Mouse (Mus musculus) frontal cortex, postnatal 25 days (tissue): ENCODE data around the gene 6030468B19Rik.
"Not testable (repeated sequence)": the region's sequence is repeated elsewhere in the genome, so short reads cannot be mapped to it uniquely, and the experiment has no call there.

Source experiments
- DNase-seq, 2 experiments: peaks; one replicate each; pipeline ENCODE4 v3.0.0; 2022; ENCODE audit warnings: low spot score in 2 of 2

Gene 6030468B19Rik

DNA sequence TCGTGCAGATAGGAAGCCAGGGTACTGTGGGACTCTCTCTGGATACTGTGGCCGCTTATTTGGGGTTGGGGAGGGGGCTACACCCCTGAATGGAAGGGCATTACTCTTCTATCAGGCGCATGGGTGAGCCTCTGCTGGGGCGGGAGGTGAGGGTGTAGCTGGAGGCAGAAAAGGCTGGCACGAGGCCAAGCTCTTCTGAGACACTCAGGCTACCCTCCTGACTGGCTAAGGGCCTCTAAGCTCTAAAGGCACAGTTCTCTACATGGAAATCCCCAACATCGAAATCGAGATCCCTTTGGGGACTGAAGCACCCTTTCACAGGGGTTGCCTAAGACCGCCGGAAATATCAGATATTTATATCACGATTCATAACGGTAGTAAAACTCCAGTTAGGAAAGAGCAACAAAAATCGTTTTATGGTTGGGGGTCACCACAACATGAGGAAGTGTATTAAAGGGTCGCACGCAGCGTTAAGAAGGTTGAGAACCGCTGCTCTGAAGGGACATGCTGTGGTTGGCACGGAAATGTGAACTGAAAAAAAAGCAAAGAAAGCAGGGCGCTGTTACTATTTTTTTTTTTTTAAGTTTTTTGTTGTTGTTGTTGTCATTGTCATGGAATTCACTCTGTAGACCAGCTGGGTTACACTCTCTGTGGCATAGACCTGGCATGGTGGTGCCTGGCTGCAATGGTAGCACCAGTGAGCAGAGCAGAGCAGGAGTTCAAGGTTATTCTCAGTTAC, 30.9 kb downstream of the 6030468B19Rik start:
- DNase-seq, result no peak

DNA sequence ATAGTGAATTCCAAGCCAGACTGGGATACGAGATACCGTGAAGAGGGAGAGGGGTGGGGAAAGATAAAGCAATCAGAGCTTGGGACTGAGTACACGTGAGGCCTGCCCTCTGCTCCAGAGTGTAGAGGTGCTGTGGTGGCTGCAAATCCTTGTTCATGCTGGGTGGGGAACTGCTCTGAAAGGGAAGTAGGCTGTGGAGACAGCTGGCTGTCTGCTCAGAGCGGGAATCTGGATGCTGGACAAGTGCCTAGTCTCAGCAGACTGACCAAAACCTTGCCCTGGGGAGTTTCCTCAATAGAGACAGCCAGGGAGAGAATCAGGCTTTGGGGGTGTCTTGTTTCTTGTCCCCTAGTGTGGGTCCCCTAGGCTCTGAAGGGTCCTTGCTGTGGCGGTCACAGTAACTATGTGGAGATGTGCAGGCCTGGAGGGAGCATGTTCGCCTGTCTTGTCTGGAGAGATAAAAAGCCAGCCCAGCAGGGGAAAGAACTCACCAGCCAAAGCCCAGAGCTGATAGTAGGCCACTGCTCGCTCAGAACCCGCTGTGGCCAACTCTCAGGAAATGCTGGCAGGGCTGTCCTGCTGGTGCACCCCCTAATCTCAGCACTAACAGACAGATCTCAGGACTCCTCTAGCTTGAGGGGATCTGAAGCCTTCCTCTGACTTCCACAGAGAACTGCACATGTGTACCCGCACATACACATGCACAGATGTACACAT, 31.6 kb downstream of the 6030468B19Rik start:
- no peak for DNase-seq

DNA sequence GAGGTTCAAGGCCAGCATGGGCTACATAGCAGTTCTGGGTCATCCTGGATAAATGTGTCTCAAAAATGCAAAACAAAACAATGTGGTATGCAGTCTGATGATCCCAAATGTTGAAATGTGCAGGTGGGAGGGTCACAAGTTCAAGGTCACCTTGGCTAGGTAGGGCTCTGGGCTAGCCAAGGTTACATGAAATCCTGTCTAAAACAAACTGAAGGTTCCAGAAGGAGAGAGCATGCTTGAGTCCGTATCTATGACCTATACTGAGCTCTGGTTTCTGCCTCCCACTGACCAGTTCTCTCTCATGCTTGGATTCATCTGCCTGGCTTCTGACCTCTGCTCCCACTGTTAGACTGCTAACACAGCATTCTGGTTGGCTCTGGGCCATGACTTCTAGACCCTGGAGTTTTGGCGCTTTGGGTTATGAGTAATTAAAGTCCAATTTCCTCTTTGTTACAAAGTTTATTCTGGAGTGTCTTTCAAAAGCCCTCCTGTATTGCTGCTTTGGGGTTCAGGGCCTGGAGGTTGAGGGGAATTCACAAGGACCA, 32.3 kb downstream of the 6030468B19Rik start:
- DNase-seq, result no peak

DNA sequence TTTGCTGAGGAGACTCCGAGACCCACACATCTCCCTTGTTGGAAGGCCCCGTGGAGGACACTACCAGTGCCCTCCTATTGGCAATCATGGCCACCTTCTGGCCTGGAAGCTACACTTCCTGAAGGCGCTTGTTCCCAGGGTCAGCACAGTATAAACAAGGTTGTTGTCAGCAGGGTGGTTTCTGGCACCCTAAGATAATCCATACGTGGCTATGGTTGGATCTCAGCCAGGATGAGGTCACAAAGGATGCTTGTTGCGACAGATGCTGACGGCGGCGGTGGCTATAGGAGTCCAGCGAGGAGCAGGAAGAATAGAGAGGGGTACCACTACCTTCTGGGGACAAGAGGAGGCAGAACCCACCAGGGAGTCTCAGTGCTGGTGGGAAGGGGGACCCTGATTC, 32.9 kb downstream of the 6030468B19Rik start:
- DNase-seq, result no peak

DNA sequence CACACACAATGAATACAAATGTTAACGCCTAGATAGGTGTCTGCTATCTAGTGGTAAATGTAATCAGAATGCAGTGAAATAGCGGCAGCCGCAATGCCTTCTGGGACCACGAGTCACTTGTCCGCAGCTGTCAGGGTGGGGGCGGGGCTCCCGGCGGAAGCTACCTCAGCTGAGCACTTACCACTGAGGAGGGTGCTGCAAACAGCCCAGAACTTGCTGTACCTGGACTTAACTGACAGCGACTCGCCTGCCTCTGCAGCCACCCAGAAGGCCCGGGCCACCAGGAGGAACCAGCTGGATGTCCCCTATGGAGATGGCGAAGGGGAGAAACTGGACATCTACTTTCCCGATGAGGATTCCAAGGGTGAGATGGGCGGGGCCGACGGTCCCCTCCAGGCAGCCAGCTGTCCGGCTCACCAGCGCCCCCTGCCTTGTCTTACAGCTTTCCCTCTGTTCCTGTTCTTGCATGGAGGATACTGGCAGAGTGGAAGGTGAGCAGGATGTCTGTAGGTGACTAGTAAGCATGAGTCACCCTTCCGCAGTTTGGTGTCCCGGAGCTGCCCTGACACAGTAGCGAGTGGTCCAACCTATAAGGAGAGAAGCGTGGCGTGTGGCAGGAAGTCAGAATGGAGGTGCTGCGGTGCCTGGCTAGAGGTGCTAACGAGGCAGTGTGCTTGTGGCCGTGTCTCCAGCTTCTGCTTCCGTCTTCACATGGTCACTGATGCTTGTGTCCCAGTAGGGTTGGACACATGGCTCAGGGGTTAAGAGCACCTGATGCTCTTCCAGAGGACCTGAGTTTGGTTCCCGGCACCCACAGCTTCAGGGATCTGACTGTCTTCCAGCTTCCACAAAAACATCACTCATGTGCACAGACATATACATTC, 34.9 kb downstream of the 6030468B19Rik start:
- DNase-seq, result peak; percentile 46 to 55

DNA sequence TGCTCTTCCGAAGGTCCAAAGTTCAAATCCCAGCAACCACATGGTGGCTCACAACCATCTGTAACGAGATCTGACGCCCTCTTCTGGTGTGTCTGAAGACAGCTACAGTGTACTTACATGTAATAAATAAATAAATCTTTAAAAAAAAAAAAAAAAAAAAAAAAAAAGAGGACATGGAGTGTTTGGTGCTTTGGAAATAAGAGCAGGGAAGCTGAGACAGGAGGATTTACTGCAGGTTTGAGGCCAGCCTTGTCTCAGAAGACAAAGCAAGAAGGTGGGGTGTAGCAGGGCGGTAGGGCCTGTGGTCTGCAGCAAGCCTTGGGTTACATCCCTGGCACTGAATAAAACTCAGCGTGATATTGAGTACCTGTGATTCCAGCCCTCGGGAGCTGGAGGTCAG, 36.0 kb downstream of the 6030468B19Rik start:
- not testable (repeated sequence) for DNase-seq

DNA sequence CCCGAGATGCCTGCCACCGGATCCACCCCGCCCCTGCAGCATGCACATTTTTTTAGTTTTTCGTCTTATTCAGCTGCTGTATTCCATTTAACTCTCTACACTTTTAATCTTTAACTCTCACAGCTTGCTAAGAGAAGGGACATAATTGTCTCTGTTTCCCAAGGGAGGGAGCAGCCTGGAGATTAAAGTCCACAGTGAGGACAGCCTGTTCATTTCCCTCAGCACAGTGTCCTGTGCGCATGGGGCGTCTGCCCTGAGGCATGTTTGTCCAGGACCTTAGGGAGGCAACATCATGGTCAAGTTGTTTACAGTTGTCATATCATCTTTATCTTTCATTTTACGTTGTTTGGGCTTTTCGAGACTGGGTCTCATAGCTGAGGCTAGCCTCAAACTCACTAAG, 36.6 kb downstream of the 6030468B19Rik start:
- no peak for DNase-seq

DNA sequence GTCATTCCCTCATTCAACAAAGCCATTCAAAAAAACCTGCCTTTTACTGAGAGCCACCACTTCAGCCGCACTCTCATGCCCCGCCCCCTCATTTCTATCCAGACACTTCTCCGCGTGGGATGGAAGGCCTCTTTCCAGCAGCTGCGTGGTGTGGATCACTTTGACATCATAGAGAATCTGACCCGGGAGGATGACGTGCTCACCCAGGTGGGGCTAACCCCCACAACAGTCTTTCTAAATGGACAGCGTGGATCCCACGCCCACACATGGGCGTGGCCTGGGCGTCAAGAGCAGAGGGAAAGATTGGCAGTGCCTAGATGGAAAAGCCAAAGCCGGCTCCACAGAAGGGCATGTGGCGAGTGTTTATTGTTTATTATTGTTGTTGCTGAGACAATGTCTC, 38.8 kb downstream of the 6030468B19Rik start:
- no peak for DNase-seq

DNA sequence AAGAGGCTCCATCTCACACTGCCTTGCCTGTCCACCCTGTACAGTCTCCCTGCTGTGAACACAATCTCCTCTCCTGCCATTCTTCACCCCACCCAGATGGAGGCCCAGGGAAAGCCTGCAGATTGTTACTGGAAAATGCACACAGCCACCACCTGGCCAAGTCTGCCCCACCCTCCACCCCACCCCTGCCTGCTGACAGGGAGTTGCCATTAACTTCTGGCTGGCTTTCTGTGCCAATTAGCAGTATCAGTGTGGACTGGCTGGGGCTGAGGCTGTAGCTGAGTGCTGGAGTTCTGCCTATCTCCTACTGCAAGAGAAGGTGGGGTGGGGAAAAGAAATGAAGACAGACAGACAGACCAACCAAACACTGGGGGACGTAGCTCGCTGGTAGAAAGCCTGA, 41.1 kb downstream of the 6030468B19Rik start:
- DNase-seq, result no peak

DNA sequence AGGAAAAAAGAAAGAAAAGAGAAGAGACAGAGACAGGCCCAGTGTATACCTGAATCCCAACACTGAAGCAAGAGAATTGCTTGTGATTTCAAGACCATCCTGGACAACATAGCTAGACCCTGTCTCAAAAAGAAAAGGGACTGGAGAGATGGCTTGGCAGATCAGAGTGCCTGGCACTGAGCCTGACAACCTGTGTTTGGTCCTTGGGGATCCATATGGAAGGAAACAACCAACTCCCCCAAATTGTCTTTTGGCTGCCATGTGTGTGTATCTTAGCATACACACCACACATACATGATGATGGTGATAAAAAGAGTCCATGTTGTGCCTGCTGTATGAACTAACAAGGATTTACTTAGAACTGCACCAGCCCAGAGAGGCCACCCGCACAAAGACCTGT, 41.6 kb downstream of the 6030468B19Rik start:
- DNase-seq, result no peak

DNA sequence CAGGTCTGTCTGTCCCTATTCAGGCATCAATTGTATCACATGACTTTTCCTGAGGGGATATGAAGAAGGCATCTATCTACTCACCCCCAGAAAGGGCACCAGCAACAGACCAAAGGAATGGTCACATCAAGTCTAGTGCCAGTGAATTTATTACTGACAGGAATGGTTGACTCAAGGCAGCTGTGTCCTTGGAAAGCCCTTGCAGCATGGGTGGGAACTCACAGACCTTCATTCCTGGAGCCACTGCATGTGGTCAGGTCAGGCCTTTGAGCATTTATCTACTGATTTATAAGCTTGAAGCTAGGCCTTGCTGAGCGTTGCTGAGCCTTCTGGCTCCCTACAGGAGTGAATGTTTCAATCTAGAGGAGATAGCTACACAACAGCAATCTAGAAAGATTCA, 43.5 kb downstream of the 6030468B19Rik start:
- DNase-seq, result no peak

DNA sequence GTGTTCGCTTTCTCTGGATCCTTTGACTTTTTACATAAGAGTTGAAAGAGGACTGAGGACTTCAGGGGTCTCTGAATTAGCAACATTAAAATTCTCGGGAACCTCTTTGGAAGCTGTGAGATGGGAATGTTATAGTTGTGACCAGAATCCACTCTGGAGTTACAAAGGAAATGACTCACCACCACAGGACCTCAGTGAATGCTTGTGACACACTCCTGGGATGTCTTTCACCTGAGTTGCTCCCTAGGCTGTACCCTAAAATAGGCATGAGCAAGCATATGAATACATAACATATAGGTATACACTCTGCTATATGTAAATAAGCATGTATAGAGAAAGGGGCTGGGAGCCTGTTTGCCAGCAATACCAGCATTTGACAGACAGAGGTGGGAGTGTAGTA, 46.0 kb downstream of the 6030468B19Rik start:
- no peak for DNase-seq

DNA sequence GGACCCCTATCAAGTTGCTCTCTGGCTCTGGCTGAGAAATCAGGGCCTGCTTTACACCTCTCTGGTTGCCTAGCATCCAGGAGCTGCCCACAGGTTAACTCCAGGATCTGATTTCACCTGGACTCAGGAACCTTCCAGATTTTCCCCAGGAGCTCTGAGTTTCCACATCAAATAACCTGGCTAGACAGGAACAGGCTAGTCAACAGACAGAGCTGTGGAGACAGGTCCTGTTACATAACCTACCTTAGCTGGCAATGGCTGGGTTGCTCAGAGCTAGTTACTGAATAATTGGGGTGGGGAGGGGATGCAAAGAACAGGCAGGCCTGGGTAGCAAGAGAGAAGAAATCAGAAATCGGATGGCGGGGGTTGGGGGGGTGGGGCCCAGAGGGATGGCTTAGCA, 47.5 kb downstream of the 6030468B19Rik start:
- DNase-seq, result no peak

DNA sequence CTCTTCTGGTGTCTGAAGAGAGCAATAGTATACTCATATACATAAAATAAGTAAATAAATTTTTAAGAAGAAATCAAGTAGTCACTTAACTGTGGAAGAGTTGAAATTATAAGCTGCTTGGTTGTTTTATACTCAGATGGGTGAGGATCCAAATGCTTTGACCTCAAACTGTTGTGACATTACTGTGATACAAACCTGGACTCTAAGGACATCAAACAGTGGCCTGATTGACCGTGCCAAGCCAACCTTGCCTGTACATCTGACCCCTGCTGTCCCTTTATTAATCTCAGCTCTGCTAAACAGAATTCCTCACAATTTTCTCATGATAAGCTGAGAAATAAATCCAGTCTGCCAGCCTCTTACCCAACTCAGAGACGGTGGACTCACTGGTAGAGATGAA, 48.2 kb downstream of the 6030468B19Rik start:
- DNase-seq, result no peak

DNA sequence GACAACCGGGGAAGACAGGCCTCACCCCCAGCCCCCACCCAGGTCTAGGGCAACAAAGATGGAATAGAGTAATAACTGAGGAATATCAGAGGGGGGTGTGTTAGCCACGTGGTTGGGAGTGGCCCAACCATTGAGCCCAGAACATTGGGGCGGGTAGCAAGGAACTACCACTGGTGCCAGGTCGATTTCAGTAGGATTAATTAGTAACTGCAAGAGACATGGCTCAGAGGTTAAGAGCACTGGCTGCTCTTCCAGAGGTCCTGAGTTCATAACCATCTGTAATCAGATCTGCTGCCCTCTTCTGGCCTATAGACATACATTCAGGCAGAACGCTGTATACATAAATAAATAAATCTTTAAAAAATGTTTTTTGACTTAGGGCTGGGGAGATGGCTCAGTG, 49.2 kb downstream of the 6030468B19Rik start:
- no peak for DNase-seq

DNA sequence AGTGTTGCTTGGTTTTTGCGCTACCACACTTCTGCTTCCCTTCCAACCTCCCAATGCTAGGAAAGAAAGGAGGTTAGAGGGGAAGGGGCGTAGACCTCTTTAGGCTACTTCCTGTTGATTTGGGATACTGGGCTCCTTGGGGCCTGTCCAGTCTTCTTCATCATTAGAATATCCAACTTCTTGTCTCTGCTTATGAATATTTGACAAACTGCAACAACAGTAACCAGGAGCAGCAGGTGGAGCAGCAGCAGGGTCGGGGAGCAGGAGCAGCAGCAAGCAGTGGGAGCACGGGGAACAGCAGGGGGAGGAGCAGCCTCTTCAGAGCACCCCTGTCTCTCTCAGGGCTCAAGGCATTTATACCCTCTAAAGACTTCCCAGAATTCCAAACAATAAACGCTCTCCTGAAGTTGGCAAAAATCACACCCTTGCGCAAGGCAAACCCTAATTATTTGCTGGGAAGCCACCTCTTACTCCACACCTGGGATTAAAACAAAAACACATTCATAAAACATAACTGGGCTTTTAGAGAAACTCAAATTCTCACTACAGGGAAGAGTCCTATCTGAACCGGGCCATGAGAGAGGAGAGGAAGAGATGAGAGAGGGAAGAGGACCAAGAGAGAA, 50.2 kb downstream of the 6030468B19Rik start:
- no peak for DNase-seq

DNA sequence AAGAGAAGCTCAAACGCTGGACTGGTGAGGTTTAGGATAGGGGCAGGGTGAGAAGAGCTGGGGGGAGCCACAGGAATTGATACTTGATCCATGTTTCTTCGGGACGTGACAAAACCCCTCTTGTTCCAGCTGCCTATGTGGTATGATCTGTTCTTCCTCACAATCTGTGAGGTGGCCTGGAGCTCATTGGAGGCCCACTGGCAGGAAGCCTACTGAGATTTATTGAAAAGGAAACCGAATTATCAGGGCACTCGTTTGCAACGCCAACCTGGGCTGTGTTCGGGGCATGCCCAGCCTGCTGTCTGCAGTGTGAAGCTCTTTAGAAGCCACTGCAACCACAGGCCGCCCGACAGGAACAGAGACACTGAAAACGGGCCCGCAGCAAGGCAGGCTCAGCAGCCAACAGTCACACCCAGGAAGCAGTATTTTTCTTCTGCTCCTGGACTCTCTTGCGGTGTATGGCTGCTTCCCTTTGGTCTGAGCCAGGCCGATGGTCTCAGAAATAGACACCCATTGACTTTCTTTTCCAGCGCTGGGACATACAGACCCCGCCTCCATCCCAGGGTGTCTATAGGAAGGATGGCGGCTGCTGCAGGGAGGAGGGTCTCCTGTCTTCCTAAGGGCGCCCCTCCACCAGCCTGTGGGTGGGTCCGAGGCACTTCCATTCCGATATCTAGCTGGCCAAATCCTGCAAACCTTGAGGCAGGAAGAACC, 51.0 kb downstream of the 6030468B19Rik start:
- peak in 1 of 2 experiments; percentile 41 for DNase-seq

DNA sequence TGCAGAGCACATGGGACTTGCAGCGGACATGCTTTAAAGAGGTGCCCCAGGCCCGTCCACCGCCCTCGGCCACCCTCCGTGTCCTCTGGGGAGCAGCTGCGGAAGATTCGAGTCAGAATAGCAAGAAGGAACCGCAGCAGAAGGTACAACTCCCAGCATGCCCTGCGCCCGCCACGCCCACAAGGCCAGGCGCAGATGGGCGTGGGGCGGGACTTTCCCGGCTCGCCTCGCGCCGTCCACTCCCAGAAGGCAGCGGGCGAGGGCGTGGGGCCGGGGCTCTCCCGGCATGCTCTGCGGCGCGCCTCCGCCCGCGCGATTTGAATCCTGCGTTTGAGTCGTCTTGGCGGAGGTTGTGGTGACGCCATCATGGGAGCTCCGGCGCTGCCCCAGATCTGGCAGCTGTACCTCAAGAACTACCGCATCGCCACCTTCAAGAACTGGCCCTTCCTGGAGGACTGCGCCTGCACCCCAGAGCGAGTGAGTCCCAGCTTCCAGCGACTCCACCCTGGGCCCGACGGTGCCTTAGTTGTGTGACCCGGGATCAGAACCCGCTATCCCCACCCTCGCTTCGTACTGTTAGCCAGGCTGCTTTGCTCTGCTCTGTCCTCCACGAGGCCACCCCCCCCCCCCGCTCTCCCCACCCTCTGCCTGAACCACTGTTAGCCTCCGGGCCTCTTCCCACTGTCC, 51.7 kb downstream of the 6030468B19Rik start, which contains the start of gene Birc5:
TSS of gene Birc5 (plus strand) at position 267 of the 687 bp plus-strand sequence.
- peak; percentile 91 to 92 for DNase-seq

DNA sequence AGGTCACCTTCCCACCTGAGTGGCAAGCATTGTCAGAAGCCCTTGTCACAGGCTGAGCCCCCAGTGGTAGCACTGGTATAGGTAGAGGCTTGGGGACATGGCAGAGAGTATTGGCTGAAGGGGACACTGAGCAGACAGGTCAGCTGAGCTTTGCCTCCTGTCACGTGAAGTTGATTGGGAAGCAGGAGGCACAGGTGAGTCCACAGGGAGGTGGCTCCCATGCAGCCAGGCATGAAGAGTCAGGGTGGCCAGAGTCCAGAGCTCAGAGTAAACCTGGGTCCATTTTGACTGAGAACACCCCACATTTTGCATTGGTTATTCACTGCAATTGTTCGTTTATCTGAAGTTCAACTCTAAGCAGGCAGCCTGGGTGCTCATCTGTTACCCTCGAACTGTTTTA, 55.4 kb downstream of the 6030468B19Rik start:
- DNase-seq, result no peak

DNA sequence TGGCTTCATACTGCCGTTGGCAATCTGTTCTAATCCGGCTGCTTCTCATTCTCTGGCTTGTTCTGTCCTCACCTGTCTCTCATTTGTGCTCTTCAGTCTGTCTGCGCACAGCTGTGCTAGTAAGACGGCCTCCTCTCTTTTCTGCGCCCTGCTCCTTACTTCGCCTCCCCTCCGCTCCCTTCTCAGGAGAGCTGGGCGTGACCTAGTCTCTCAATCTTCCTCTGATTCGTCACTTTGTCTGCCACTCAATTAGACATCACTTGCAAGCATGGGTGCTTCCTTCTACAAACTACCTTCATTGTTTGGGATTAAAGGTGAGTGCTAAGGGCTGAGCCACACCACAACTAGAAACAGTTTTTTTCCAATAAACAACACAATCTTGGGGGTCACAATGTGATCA, 56.8 kb downstream of the 6030468B19Rik start:
- DNase-seq, result no peak
